In genomic region chr3:116967967-116968366, GRCm38 (mm10) we compare ENCODE assay signal across 10 mouse cellular contexts. TPM values are rescaled to one million over a fixed set of nuclear protein-coding genes. Genes with fewer than 3 reads are reported as not detected.
DNase-seq lines count a peak whose midpoint lies in the region; ATAC-seq and TF ChIP-seq lines count a peak whose summit lies in the region.
"Had no signal": no experiment of that assay in that cellular context is flagged by ENCODE, and none has a peak within 500 bp of the region (broad histone marks: within the 10 kb centered on the region; RNA-seq: fewer than 3 reads in every experiment).

Gene 4930455H04Rik, plus strand, starts transcription at chr3:116968267.

- no peaks in the 10 kb centered on the region for H3K36me3 ChIP-seq in kidney, embryonic 16.5 days (ENCODE audit: insufficient read depth, low read length)
- H3K36me3 ChIP-seq in embryonic facial prominence, embryonic 15.5 days, result no peaks in the 10 kb centered on the region
- H3K36me3 ChIP-seq in intestine, embryonic 15.5 days, result no peaks in the 10 kb centered on the region
- H3K36me3 ChIP-seq in myocyte (ENCODE audit: control insufficient read depth, insufficient read depth), result no peaks in the 10 kb centered on the region

- H3K27me3 ChIP-seq in kidney, embryonic 16.5 days (ENCODE audit: insufficient read depth, low read length), result no peaks in the 10 kb centered on the region
- no peaks in the 10 kb centered on the region for H3K27me3 ChIP-seq in embryonic facial prominence, embryonic 15.5 days
- H3K27me3 ChIP-seq in intestine, embryonic 15.5 days (replicated peaks), result no peaks in the 10 kb centered on the region
- no peaks in the 10 kb centered on the region for H3K27me3 ChIP-seq in myocyte (ENCODE audit: control insufficient read depth, insufficient read depth, insufficient read length)

- peak within 1 kb of the TSS; percentile 42 for H3K4me3 ChIP-seq in kidney, embryonic 16.5 days (ENCODE audit: low read length)
- H3K4me3 ChIP-seq in embryonic facial prominence, embryonic 15.5 days (replicated peaks), result peak within 1 kb of the TSS; percentile 44
- H3K4me3 ChIP-seq in intestine, embryonic 15.5 days (replicated peaks), result peak within 1 kb of the TSS; percentile 36
- no peak within 1 kb of the TSS for H3K4me3 ChIP-seq in myocyte

- DNase-seq in kidney, adult 11 months, result no peak
- DNase-seq in urinary bladder, postnatal 36 days (ENCODE audit: low spot score in 2 of 2), result no peak
- no peak for DNase-seq in gastrocnemius, postnatal 10 days
- DNase-seq in gastrocnemius, postnatal 4 days (ENCODE audit: low spot score in 2 of 2), result no peak
- DNase-seq: cerebellum, adult 11 months had no signal

- H3K4me1 ChIP-seq in kidney, embryonic 16.5 days (ENCODE audit: insufficient read depth, low read length), result peaks cover 9% of the 10 kb centered on the region; the same call in 1 of the 2 replicates
- H3K4me1 ChIP-seq in embryonic facial prominence, embryonic 15.5 days, result peaks cover 8% of the 10 kb centered on the region; the same call in 1 of the 2 replicates
- H3K4me1 ChIP-seq in intestine, embryonic 15.5 days (replicated peaks), result 0 out of 2 replicates have a peak, but pooled peaks cover 5% of the 10 kb centered on the region

- TF ChIP-seq POLR2A in myocyte (IDR thresholded peaks at IDR 0.05; ENCODE audit: insufficient read length, low read depth), result no peak

- no peak within 1 kb of the TSS for H3ac ChIP-seq in myocyte (ENCODE audit: control insufficient read depth, insufficient read length)

- no peak within 1 kb of the TSS for H3K27ac ChIP-seq in kidney, embryonic 16.5 days (ENCODE audit: low read length)
- peak within 1 kb of the TSS; percentile 68 for H3K27ac ChIP-seq in embryonic facial prominence, embryonic 15.5 days (replicated peaks)
- H3K27ac ChIP-seq in intestine, embryonic 15.5 days, result no peak within 1 kb of the TSS

- H3K9ac ChIP-seq in kidney, embryonic 16.5 days (replicated peaks; ENCODE audit: low read length), result peak within 1 kb of the TSS; percentile 40
- peak within 1 kb of the TSS; percentile 37 for H3K9ac ChIP-seq in embryonic facial prominence, embryonic 15.5 days
- H3K9ac ChIP-seq in intestine, embryonic 15.5 days, result peak within 1 kb of the TSS; percentile 36

- no peaks in the 10 kb centered on the region for H3K79me2 ChIP-seq in myocyte (ENCODE audit: control insufficient read depth, insufficient read depth)

- WGBS in kidney, embryonic 16.5 days, result 63% methylated on average over 4 of the region's 4 CpGs
- WGBS in embryonic facial prominence, embryonic 15.5 days, result 34% methylated on average over 4 of the region's 4 CpGs
- WGBS in intestine, embryonic 15.5 days, result 63% methylated on average over 4 of the region's 4 CpGs

- peak within 1 kb of the TSS; percentile 62 for H3K4me2 ChIP-seq in kidney, embryonic 16.5 days (replicated peaks; ENCODE audit: low read depth, low read length)
- peak within 1 kb of the TSS; percentile 56 for H3K4me2 ChIP-seq in embryonic facial prominence, embryonic 15.5 days (replicated peaks)
- H3K4me2 ChIP-seq in intestine, embryonic 15.5 days (replicated peaks), result peak within 1 kb of the TSS; percentile 75
- H3K4me2 ChIP-seq in myocyte (ENCODE audit: low read depth), result peak within 1 kb of the TSS; percentile 57

- H3K9me3 ChIP-seq in kidney, embryonic 16.5 days (ENCODE audit: low read length), result no peaks in the 10 kb centered on the region
- H3K9me3 ChIP-seq in embryonic facial prominence, embryonic 15.5 days (replicated peaks), result no peaks in the 10 kb centered on the region
- no peaks in the 10 kb centered on the region for H3K9me3 ChIP-seq in intestine, embryonic 15.5 days

- ATAC-seq in kidney, embryonic 16.5 days (ENCODE audit: low FRiP score, low TSS enrichment), result no peak
- no peak for ATAC-seq in embryonic facial prominence, embryonic 15.5 days (ENCODE audit: insufficient number of reproducible peaks, low FRiP score, low TSS enrichment, low read depth)
- ATAC-seq in intestine, embryonic 15.5 days, result no peak

TF ChIP-seq in myocyte, 11 proteins besides CTCF, POLR2A, EP300 and RAD21:
- no peak for TF ChIP-seq POLR2AphosphoS2 (IDR thresholded peaks at IDR 0.05; ENCODE audit: insufficient read length, low read depth)
- TF ChIP-seq USF1 (IDR thresholded peaks at IDR 0.05; ENCODE audit: low read depth), result no peak
- no peak for TF ChIP-seq MYOD1 (IDR thresholded peaks at IDR 0.05; ENCODE audit: control insufficient read depth in 1 of 3, insufficient read length in 2 of 3, low read depth in 2 of 3)
- TF ChIP-seq REST (IDR thresholded peaks at IDR 0.05; ENCODE audit: insufficient read depth, insufficient read length), result no peak
- no peak for TF ChIP-seq E2F4 (IDR thresholded peaks at IDR 0.05; ENCODE audit: insufficient read depth)
- no peak for TF ChIP-seq TCF3 (IDR thresholded peaks at IDR 0.05; ENCODE audit: insufficient read length, low read depth)
- no peak for TF ChIP-seq CEBPB (IDR thresholded peaks at IDR 0.05; ENCODE audit: insufficient read depth, poor library complexity, severe bottlenecking)
- TF ChIP-seq MAX (IDR thresholded peaks at IDR 0.05; ENCODE audit: low read depth), result no peak
- TF ChIP-seq MYOG (IDR thresholded peaks at IDR 0.05; ENCODE audit: control insufficient read depth in 1 of 3, insufficient read depth in 1 of 3, insufficient read length in 2 of 3, low read depth in 2 of 3), result no peak
- TF ChIP-seq TCF12 (IDR thresholded peaks at IDR 0.05; ENCODE audit: insufficient read depth, poor library complexity, severe bottlenecking), result no peak
- TF ChIP-seq SRF (IDR thresholded peaks at IDR 0.05; ENCODE audit: control insufficient read depth, insufficient read length, low read depth), result no peak
TF ChIP-seq in myocyte: peak in this region for 0.

RNA-seq across cellular contexts. Expression of gene 4930455H04Rik, which starts in this region (rescaled TPM):
- not detected in 2 replicates for polyA plus RNA-seq in kidney, embryonic 16.5 days (2015; fragmentation: Nextera tagmentation; extraction: Ambion mirVana)
- not detected in 2 replicates for polyA plus RNA-seq in embryonic facial prominence, embryonic 15.5 days (2015; fragmentation: Nextera tagmentation; extraction: Ambion mirVana)
- polyA plus RNA-seq in intestine, embryonic 15.5 days (2015; fragmentation: Nextera tagmentation; extraction: Ambion mirVana), result not detected in 2 replicates
- polyA plus RNA-seq in myocyte (2012; fragmentation: generic; extraction: Trizol), result not detected
- total RNA-seq in gastrocnemius, postnatal 10 days (2021), result under 1 TPM in 1 of 2 experiments, not detected in 1; 0.16 TPM
- total RNA-seq in gastrocnemius, postnatal 4 days (2021), result not detected
- total RNA-seq: layer of hippocampus, postnatal 10 days had no signal
